Mouse (Mus musculus) CD4-positive, CD25-positive, alpha-beta regulatory T cell, adult 4 months (primary cell): ENCODE results near the gene Rab6b. TPM values are rescaled to one million over a fixed set of nuclear protein-coding genes. Genes with fewer than 3 reads are reported as not detected.

Source experiments
- ATAC-seq: one replicate; pipeline ENCODE4 v1.8.0; 2017
- polyA plus RNA-seq, 2 experiments: library from polyadenylated mRNA; unstranded; fragments of 100-300 nt; shearing (Covaris generic); gene quantifications; one replicate each; pipeline ENCODE4 v1.2.1; 2017

Gene Rab6b
- polyA plus RNA-seq, 2 experiments from 2014 or later: 9.8 to 13.3 TPM

DNA sequence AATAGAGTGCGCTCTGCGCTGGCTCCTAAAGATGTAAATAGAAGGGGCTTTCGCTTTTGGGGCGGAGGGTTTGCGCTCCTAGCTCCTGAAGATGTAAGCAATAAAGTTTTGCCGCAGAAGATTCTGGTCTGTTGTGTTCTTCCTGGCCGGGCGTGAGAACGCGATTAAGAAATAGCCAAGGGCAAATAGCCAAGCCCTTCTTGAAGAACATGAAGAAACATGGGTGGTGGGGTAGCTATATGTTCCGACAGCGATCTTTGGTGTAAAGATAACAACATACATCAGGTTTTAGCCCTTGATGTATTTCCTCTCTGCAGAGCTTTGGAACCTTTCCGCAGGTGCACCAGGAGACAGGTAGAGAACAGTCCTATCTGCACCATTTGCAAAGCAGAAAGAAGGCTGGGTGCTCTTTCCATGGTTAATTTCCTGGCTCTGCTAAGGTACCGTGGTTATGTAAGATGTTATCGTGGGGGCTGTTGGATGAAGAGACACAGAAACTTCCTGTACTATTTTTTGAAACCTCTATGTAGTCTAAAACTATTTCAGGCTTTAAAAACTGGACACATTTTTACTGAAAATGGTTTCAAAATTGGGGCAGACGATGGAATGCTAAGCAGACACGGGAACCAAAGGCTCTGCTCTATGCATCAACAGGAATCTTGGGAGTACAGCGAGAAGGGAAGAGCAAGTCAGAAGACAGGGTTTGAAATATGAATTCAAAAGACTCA, 2.5 kb upstream of the Rab6b start:
- ATAC-seq: peak; percentile 19

DNA sequence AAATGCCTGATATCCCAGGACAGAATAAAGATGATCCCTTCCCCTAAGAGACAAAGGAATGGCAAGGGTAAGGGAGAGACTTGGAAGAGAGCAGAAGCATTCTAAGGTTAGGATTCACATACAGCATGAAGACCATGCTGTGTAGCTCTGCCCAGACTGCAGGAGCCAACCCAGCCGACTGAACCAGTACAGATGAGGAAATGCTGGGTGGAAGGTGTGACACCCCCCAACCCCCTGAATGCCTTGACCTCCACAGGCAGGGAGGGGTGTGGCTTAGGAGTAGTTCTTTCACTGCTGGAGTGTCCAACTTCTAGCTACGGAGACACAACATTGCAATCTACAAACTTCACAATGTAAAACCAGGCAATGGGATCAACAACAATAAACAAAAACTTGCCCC, 1.7 kb upstream of the Rab6b start:
- no peak for ATAC-seq

DNA sequence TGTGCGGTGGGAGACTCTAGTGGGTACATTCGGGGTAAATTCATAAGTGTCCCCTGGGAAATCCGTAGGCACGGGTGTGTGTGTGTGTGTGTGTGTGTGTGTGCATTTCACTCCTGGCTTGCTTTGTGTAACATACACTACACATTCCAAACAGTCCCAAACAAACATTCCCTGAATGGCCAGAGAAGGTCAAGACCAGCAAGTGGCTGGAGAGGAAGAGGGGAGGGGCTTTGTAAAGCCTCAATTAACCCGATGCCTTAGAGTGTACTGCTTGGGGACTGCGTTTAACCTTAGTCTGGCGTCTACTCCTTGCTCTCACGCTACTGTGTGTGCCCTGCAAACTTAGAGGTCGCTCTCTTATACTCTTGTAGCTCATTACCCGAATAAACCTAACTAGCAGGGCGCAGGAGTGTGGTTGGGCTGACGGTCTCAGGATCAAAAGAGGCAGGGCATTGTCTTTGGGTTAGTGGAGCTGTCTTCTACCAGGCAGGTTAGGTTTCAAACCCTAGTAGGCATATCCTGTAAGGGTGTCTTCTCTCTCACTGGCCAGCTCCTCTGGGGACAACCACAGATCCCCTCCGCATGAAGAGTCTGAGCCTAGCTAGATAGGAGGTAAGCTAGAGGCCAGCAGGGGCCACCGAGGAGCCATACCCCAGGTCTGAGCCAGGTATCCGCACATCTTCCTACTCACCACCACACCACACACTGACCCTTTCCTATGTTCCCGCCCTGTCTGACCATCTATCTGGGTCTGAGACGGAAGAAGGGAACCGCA, 673 bp upstream of the Rab6b start:
- peak; percentile 23 for ATAC-seq

DNA sequence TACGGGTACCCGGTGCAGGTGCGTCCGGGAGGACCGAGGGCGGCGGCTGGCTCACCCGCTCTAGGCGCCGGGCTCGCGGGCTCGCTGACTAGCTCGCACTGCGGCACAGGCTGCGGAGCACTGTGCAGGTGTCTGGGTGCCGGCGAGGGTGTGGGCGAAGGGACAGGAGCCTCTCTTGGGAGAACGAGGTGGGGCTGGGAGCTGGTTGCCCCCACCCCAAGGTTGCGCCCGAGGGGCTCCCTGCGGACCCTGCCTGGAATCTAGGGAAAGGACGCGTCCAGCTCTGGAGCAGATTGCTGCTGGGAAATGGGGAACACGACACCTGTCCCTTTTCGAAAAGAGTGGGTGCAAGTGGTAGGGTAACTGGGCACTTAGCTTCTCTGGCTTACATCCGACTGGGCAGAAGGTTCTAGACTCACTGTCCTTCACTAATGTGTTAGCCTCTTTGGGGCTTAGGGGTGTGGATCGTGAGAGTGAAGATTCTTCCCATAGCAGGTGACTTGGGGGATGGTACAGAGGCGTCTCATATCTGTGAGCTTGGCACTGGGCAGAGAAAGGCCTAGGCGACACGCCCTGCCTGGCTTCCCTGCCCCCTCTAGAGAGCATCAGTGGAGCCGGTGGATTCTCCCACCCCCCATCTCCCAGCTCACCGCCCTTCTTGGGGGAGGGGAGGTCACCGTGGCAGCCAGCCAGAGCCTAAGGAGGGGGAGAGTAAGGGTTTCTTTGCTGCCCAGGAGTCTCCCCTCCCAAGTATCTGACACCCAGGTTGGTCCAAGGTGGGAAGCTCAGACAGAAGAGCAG, 1.1 kb downstream of the Rab6b start:
- peak; percentile 14 for ATAC-seq

DNA sequence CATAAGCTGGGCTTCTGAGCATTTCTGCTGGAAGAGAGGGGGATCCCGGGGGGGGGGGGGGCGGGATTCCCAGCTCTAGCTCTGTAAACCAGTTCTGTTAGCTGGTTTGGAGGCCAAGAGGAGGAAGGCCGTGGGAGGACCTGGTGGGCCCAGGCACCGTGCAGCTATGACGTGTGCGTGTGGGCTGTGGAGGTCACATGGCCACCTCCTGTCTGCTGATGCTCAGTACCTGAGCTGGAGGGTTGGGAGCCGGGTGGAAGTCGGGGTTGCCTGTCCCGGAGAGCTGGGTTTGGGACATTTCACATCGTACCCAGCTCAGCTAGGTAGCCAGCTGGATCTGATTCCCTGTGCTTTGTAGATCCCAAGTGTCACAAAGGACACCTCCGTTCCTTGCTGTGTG, 1.8 kb downstream of the Rab6b start:
- ATAC-seq: peak; percentile 23

DNA sequence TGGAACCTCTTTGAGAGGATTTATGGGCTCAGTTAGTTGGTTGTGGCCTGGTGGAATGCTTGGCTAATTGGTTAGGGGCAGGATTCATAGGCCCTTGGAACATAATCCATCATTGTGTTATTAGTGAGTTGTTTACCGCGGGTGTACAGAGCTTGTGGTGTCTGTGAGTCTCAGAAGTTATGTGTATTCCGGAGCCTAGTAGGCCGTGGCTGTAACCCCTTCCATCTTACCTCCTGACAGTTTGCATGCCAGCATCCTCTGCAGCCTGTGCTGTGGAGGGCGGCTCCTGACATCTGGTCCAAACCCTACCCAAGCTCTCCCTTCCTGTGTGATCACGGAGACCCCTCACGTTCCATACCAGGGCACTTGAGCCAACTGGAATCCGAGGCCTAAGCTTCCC, 2.7 kb downstream of the Rab6b start:
- ATAC-seq: no peak

DNA sequence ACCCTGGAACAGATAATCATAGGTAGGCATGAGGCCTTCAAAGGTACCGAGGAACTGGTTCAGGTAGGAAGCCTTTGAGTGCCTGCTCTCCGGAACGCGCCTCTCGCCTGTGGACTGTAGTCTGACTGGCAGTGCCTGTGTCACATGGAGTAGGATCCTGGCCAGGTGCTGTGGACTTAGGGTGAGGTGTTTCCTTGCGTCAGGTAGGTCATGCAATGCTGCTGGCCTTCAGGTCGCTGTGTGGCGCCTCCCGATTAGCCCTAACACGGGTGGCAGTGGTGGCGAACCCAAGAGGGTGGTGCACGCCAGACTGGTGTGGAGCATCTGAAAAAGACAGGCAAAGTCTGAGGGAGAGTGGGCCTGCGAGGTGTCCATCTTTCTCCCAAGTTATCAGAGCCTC, 3.3 kb downstream of the Rab6b start:
- no peak for ATAC-seq

DNA sequence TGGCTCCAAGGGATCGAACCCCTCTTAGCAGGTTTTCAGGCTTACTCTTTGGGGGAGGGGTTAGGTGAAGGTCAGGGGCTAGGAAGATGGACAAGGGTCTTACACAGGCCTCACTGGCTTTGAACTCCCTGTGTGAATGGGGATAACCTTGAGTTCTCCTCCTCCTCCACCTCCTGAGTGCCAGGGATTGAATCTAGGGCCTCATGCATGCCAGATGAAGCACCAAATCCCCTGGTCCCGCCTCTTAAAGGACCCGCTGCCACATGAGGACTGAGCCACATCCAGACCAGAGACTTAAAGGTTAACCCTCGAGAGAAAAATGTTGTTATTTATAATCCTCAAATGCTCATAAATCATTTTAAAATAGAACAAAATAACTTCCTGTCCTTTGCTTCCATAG, 5.4 kb downstream of the Rab6b start:
- ATAC-seq: no peak

DNA sequence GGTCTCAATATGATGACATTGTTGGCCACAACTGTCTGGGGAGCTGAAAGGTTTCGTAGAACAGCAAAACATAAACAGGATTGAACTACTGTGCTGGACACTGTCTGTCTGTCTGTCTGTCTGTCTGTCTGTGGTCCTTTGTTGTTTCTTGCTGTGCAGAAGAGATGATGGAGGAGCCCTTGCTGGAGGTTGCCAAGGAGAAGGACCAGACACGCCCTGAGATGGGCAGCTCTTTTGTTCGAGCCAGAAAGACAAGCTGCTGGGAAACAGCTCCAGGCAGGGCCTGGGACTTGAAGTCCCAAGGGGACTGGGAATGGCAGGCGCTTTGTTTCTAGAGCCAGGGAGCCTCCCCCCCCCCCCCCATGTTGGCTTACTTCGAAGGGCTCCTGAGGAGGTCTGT, 5.9 kb downstream of the Rab6b start:
- no peak for ATAC-seq

DNA sequence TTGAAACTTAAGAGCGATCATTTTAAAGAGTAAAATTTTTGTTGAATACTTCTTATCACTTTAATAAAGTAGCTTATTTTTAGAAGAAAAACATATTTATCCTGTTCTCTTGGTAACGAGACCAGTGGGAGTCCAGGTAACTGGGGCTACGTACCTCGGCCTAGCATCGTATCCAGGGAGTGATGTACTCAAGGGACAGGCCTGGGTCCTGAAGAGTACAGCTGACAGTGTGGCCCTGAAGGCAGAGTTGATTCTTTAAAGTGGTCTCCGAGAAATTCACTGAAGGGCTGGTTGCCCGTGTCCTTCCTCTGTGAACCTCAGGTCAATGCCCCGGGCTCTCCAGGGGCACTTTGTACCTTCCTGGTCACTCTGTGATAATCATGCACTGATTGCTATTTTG, 6.4 kb downstream of the Rab6b start:
- no peak for ATAC-seq

DNA sequence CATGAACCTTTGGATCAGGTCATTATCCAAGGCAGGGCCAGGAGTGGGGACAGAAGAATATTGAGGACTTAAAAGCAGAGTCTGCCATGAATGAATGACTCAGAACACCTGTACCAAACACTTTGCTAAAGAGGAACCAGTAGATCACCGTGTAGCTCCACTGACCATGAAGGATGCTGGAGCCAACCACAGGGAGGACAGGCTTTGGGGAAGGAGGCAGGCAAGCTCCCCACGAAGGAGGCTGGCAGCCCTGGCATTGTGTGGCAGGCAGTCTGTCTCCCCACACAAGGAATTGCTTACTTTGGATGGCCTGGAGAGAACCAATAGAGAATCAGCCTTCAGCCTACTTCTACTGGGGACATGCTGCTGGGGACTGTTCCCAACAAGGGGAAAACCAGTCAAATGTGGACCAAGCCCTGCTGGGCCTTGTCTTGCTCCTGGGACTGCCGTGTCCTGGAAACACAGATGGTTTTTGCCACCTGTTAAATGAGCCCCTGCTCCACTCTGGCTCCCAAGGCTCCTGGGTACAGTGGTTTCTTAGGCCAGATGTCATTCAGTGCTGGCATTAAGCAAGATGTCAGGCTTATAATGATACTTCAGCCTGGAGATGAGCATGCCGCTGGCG, 7.2 kb downstream of the Rab6b start:
- ATAC-seq: no peak

DNA sequence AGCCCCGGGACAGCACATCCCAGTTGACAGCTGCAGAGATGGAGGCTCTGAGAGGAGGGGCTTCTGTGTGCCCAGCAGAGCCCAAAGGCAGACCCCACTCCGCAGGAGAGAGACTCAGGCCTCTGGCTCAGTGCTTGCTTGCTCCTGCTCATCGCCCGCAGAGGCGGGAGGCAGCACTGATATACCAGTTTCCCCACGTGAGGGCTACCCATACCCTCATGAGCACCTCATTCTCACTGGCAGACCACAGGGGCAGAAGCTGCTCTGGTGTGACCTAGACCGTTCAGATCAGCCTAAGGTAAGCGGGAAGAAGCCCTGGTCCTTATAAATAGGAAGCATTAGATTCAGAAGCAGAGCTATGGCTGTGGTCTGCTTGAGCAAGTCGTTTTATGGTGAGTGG, 8.2 kb downstream of the Rab6b start:
- no peak for ATAC-seq

DNA sequence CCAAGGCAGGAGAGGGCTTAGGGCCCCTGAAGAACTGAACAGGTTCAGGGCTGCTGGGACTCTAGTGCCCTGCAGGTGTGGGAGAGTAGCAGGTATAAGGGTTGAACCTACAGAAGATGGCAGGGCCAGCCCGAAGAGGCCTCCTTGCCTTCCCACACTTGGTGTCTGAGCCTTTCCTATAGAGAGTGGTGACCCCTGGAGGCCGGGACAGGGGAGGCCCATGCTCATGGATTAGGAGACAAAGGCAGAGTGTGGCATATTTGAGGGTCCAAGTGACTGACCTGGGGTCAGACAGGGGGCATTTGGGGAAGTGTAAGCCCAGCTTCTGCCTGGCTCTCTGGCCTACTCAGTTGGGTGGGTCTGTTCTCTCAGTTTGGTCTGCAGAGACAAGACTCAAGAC, 8.6 kb downstream of the Rab6b start:
- no peak for ATAC-seq

DNA sequence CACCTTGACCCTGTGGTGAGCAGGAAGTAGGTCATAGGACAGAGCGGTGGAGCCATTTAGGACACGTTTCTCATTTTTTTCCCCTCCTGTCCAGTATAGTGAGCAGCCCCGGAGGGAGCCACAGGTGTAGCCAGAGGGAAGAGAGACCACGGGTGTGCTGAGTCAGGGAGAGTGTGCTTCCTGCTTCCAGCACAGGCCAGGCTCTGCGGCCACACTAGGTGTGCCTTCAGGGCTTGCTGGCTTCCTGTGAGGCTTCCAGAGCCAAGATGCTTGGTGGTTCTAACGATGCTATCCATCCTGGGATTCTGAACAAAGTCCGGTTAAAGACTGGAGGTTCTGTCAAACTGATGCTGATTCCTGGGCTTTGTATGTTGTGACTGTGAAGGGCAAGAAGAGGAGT, 10.0 kb downstream of the Rab6b start:
- no peak for ATAC-seq

DNA sequence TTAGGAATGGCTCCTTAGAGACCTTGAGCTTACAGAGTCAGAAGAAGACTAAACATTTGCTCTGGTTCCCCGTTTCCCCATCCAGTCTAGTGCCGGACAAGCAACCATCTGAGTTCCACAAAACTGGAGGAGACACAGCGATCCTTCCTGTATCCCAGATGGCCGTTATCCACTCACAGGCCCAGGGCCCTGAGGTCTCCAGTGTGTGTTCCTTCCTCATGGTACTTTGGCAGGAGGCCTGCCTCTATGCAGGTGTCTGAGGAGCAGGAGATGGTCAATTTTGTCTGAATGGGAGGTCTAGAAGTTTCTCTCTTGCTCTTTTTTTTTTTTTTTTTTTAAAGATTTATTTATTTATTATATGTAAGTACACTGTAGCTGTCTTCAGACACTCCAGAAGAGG, 13.2 kb downstream of the Rab6b start:
- no peak for ATAC-seq

DNA sequence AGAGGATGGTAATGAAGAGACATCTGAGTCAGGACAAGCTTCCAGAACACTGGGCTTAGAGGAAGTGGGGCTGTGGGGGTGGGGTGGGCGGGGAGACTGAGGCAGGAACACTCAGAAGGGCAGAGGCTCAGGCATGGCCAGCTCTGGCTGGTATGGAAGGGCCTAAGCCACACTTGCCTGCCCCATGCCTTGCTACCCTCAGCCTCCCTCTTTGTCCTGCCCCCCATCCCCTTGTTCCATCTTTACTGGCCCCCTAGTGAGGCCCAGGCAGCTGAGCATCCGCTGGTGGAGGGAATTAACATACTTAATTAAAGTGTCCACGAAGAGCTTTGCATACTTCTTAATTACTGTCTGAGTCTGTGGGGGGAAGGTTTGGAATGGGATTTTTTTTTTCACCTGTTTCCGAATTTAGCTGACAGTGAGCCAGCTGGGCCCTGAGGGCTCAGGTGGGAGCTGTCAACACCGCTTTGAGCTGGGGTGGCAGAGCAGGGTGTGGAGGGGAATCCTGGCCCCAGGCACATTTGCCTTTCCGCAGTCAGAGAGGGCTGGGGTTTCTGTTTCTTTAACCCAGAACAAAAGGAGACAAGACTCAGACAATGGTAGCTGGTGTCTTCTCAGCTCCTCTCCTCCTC, 22.0 kb downstream of the Rab6b start:
- ATAC-seq: peak; percentile 3

DNA sequence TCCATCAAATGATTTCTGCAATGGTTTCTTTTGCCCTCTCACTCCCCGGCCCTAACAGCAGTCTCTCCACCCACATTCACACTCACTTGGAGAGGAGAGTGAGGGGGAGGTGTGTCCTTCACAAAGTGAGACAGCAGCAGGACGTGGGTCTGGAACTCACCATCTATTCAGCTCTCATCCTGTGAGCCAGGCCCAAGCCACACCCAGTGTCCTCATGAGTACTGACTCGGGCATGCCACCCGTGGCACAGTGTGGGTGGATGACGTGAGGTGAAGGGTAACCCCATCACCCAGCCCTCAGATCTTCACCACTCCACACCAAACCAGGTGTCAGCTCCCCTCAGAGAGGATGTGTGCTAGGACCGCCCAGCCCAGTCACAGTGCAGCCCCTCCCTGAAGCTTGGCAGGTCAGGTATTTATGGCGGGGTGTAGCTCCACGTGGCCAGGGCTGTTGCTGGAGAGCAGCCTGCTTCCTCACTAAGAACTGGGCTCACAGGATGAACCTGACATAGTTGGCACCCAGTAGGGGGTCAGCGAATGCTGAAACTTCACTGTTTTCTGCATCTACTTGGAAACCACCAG, 23.0 kb downstream of the Rab6b start:
- peak; percentile 92 for ATAC-seq

DNA sequence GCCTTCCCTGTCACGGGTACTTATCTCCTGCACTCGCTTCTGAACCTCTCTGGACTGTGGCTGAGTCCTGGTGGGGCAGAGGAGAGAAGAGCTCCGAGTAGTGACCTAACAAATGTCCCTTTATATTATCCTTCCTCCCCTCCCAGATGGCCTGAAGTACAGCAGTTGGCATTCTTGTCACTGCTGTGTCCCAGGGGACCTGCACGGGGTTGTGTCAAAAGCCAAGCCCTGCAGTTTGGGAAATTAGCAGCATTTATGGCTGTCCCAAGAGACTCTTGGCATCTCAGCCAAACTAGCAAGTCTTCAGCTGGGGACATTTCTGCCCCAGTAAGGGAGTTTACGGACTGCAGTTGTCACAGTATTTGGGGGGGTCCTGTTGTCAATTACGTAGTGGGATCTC, 27.9 kb downstream of the Rab6b start:
- no peak for ATAC-seq

DNA sequence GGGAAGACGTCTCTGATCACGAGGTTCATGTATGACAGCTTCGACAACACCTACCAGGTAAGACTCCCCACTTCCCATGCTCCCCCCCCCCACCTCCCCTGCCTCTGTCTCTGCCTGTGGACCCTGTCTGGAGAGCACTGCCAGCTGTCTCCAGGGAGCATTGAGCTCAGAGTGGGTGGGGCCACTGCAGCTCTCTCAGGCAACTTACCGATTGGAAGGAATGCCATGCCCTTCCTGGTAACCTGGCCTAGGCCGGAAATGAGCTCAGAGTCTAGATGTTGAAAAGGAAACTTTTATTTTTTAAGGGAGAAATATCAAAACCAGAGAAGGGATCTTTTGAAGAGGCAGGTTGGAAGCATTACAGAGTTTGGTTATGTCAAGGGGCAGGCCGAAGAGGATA, 28.8 kb downstream of the Rab6b start:
- ATAC-seq: no peak

DNA sequence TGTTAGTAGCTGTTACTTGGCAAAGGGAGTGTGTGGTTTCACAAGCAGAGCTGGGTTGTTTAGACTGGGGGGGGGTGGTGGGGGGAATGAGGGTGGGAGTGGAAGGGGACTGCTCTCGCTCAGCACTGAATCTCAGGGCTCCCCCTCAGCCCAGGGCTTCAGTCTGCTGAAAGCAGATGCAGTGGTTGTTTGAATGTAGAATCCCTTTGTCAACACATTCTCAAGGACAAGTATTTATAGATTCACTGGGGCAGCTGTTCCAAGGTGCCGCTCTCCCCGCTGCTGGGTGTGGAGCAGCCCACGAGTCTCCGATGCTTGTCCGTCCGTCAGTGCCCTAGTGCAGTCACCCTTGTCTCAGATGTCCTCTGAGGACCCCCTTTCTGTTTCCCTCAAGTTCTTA, 29.7 kb downstream of the Rab6b start:
- ATAC-seq: no peak

DNA sequence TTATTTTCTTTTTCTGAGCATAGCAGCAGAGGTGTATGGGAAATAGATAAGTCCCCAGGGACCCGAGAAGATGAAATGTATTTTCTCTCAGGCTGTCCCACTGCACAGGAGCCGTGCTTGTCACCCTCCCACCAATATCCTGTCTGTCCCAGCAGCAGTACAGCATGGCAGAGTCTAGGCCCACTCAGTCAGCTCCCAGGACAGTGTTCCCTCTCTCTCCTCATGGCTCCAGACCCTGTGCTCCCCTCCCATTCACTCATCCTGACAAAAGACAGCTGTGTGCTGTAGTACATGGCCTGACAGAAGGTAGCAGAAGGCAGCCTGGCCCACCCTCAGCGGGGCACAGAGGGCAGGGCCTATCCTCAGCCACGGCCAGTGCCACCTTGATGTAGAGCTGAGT, 32.3 kb downstream of the Rab6b start:
- no peak for ATAC-seq

DNA sequence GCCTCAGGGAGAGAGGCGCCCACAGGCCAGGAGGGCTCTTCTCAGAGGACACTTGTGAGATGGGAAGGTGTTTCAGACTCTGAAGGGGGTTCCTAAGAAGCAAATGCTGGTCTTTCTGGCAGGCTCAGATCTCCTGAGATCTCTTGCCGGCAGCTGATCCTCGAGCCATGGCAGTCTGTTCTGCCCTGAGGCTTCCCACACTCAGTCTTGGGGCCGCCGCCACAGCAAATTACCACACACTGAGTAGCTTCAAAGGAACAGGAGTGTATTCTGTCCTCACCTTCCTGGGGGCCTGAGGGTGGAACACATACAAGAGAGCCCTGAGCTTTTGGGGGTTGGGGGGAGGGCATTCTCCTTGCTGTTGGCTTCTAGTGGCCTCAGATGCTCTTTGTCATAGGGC, 33.8 kb downstream of the Rab6b start:
- ATAC-seq: no peak
